Mouse (Mus musculus) brain, embryonic 14.5 days (tissue): ENCODE results near the gene Ppp5c. TPM values are rescaled to one million over a fixed set of nuclear protein-coding genes. Genes with fewer than 3 reads are reported as not detected.

ENCODE experiments used
- DNase-seq: peaks from one replicate; pipeline ENCODE4 v3.0.0-alpha.2; 2011; ENCODE audit warnings: low read depth
- CTCF ChIP-seq: fragments of 200-500 bp; IDR thresholded peaks from 2 replicates; pipeline ENCODE4 v1.5.1; 2012; ENCODE audit warnings: inconsistent platforms, mild to moderate bottlenecking, moderate library complexity, borderline replicate concordance; ENCODE audit not compliant: insufficient read depth, insufficient read length; ENCODE audit errors: extremely low read depth
- POLR2A ChIP-seq: fragments of 200-500 bp; IDR thresholded peaks from 2 replicates; pipeline ENCODE4 v1.6.1; 2012; ENCODE audit warnings: mild to moderate bottlenecking, inconsistent platforms, borderline replicate concordance; ENCODE audit not compliant: poor library complexity, insufficient read depth, insufficient read length, severe bottlenecking; ENCODE audit errors: extremely low read depth
- polyA plus RNA-seq: library from polyadenylated mRNA; depleted of rRNA; stranded (reverse); fragments of >200 nt; gene quantifications from 2 replicates; pipeline ENCODE4 v1.2.3, GENCODE M21; 2012

The Ppp5c gene
- polyA plus RNA-seq, 1 experiment: 164 TPM

DNA sequence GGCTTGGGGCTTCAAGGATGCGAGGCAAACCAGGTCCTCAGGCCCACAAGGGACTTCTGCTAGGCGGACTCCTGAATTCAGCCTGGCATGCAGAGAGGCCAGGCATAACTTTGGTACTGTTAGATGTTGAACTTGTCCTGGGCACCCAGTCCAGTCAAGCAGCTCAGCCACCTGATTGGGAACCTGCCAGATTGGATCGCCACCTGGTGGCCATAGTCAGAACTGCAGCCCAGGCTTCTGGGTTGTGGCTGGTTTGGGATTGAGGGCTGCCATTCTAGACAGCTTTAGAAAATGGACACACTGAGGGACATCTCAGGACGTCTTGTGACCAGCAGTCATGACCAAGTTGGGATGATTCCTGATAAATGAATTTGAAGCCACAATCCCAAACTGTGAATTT is 28.1 kb downstream of the Ppp5c start:
- DNase-seq: peak; percentile 78

DNA sequence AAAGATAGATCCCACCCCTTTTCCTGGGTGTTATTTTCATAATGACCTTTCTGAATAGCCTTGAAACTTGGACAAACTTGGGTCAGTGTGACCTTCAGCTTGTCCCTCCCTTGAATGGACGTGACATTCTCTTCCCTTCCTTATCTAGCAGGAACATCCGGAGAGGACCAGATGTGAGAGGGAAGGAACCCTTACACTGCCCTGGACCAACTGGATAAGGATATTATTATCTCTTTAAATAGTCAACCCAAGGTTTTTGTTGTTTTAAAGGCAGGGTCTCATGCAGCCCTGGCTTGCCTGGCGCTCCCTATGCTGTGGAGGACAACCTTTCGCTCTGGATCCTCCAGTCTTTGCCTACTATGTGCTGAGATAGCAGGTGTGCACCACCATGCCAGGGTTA is 28.5 kb downstream of the Ppp5c start:
- TF ChIP-seq CTCF (no peak), POLR2A (no peak)
- no peak for DNase-seq

More for the DNA sequence above, 28.1 kb downstream of the Ppp5c start:
- TF ChIP-seq CTCF (peak; percentile 99), POLR2A (no peak)

DNA sequence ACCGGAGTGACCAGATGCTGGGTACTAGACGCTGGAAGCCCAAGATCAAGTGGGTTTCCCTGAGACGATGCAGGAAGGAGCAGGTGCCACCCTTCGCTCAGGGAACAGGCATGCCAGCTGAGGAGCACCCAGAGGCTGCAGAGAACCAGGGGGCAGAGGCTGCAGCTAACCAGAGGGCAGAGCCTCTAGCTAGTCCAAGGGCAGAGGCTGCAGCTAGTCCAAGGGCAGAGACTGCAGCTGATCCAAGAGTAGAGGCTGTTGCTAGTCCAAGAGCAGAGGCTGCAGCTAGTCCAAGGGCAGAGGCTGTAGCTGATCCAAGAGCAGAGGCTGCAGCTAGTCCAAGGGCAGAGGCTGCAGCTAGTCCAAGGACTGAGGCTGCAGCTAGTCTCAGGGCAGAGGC is 32.4 kb downstream of the Ppp5c start:
- DNase-seq: no peak
- no peak for TF ChIP-seq POLR2A
- no peak for TF ChIP-seq CTCF

DNA sequence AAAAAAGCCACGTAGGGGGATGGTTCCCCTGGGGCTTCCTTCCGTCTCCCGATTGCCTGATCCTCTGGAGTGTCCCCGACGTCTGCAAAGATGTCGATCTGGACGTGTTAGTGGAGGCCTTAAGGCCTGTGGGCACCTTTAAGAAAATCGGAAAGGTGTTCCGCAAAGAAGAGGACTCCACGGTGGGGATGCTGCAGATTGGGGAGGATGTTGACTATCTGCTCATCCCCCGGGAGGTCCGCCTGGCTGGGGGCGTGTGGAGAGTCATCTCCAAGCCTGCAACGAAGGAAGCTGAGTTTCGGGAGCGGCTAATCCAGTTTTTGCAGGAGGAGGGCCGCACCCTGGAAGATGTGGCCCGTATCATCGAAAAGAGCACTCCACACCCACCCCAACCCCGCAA is 33.3 kb downstream of the Ppp5c start:
- TF ChIP-seq CTCF: no peak
- TF ChIP-seq POLR2A: no peak
- DNase-seq: no peak

DNA sequence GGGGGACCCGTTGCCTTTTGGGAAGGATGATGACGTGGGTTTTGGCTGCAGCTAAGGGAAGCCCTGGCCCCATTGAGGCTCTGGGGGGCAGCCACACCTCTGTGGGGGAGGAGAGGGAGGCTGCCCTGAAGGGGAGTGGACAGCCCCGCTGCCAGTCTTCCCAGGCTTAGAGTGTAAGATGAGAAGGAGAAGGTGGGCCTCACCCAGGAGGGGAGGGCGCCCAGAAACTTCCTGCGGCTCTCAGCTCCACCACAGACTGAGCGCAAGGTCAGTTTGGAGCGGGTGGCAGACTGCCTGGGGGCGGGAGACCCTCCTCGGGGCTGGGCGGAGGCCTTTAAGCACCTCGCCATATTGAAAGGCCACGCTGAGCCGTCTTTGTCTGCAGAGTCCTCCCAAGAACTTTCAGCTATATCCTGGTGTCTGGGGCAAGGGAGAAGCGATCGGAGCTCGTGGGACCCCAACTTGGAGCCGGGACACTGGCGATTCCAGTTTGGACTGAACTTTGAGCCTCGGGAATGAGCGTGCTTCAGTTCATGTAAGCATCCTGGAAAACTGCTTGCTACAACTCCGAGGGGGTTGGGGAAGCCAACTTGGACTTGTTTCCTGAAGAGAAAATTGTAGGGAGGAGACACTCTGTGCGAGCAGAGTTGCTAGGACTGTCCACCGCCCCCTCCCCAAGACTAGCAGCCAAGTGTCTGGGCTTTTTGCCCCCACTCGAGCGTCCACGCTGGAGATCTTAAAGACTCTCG is 33.9 kb downstream of the Ppp5c start:
- TF ChIP-seq CTCF (no peak), POLR2A (no peak)
- DNase-seq: peak; percentile 94

DNA sequence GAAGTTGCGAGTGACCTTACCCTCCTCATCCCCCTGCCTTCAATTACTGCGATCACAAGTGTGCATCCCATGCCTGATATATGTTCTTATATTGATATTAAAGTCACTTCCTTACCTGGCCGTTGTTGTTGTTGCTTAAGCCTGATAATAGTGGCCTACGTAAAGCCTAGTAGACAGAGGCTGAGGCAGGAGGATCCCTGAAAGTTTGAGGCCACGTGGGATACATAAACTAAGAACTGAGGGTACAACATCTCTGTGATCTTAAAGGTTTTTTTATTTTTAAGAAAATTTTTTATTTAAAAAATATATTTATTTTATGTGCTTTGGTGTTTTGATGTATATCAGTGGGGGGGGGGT is 35.3 kb downstream of the Ppp5c start, which contains the start of gene Ccdc8:
Gene Ccdc8, plus strand, starts transcription at position 258 of the 357 bp plus-strand sequence.
- TF ChIP-seq CTCF: no peak
- TF ChIP-seq POLR2A: no peak
- DNase-seq: no peak

DNA sequence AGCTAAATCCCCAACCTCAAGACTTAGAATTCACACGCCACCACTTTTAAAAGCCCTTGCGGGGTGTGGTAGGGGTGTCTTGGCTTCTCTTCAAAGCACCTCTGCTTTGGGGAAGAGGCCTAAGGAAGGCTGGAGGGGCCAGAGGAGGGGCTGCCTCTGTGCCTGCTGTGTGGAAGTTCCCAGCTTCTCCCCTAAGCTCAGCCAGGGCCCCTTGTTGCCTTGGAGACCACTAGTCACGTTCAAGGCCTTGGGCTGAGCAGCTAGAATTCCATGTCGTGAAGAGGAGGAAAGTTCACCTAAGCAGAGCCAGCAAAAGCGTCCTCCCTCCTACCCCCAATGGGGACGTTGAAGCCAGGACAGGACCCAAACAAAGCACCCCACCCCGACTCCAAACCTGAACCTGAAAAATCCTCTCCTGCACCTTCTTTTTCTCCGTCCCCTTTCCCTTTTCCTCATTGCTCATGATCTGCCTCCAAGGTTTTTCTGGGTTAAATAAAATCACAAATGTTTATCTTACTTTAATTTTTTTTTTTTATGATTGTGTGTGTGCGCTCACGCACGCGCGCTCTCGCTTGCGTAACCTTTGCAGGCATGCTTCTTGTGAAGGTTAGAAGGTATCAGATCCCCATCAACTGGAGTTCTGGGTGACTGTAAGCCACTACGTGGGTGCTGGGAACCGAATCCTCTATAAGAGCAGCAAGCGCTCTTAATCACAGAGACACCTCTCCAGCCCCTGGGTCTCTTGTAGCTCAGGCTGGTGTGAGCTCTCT is 35.9 kb downstream of the Ppp5c start:
- DNase-seq: peak; percentile 94
- TF ChIP-seq POLR2A (no peak), CTCF (no peak)

DNA sequence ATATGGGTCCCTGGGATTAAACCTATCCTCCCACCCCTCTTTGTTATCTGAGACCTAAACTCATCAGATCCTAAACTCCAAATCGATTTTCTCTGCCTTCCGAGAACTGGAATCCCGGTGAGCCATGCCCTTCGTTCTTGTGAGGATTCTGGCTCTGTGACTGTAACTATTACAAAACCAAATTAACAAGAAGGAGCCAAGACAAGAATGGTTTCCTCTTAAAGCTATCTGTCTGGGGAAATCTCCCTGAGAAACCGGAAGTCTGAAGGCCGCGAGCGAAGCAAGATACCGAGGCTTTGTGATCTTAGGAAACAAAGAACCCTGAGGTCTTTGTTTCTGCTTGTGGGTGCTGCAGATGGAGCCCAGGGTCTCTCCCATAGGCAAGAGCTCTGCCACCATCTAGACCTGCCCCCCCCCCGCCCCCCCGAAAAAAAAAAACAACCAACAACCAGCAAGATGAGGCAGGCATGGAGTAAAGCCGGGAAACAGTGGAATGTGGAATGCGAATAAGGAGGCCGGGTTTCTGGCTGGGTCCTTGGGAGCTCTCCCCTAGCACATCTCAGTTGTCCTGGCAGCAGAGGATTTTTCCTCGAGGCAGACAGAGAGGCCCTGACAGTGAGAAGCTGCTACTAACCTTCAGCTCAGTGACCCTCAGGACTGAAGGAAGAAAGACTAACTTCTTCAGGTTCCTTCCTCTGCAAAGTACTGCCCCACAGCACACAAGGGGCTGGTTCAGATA is 37.5 kb downstream of the Ppp5c start:
- DNase-seq: peak; percentile 53
- TF ChIP-seq POLR2A: no peak
- TF ChIP-seq CTCF: no peak

DNA sequence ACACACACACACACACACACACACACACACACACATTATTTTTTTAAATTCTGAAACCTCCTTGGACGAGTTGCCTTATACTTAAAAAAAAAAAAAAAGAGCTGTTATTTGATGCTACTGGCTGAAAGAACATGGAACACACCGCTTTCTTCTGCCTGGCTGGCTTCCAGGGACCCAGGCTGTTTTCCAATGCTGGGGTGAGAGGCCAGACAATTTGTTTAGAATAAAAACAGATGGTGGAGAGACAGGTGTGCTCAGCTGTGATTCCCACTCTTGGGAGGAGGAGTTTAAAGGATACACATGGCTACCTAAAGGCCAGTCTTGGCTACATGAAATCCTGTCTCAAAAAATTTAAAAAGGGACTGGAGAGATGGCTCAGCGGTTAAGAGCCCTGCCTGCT is 39.3 kb downstream of the Ppp5c start:
- TF ChIP-seq POLR2A: no peak
- no peak for TF ChIP-seq CTCF
- DNase-seq: peak; percentile 86

DNA sequence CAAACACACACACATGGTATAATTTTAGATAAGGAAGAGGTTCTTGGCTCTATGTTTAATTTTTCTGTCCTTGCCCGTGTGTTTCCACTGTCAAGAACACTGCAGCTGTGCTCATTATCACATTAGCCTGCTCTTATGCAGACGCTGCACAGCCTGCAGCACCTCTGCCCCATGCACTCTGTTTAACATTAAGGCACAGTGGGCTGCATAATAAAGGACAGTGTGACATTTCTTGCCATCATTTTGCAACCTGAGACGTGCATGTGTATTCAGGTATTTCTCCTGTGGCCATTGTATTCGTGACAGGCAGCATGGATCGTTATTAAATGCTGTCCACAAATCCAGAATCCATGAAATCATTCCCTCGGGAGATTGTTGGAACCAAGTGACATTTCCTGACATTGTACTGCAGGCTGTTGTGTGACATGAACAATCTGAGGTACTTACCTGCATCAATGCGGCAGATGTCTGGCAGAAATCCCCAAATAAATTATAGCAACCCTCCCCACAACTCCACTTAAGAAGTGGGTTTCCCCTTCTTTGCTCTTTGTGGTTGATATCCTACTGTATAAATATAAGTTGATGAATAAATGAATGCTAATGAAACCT is 40.1 kb downstream of the Ppp5c start:
- peak; percentile 78 for DNase-seq

DNA sequence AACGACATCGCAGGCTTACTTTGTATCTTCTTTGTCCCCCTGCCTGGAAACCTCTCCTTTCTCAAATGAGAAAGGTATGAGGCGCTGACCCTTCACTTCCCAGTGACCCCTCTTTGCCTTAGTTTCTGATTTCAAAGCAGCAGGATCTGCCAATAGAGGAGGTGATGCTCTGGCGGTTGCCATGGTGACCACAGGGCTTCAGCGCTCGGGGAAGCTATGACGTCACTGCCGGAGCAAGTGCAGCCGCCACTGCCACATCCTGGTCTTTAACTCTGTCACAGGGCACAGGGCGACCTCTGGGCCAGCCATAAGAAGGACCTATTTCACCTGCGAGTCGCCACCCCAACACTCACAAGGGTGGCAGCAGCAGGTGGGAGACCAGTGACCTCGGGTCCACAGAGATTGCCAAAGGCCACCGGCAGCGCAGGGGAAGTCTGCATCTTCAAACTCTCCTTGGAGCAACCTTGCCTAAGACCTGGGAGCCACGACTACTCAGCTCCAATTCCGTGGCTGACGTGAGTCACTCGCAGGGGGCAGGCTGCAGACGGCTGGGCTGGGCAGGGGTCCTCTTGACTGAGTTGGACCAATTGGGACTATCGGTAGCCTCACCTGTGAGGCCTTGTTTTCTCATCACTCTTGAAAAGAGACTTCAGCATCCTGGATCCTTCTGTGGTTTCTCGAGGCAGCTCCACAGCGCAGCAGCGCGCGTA is 44.7 kb downstream of the Ppp5c start, which contains the start of gene Gm42372:
Gene Gm42372, plus strand, starts transcription at position 228 of the 710 bp plus-strand sequence.
- TF ChIP-seq CTCF (no peak), POLR2A (no peak)
- DNase-seq: peak; percentile 96

More for the DNA sequence above, 40.1 kb downstream of the Ppp5c start:
- TF ChIP-seq POLR2A: no peak
- TF ChIP-seq CTCF: no peak
